Mouse (Mus musculus) spleen, postnatal 0 days (tissue): ENCODE data around the gene Tnpo2. TPM values are rescaled to one million over a fixed set of nuclear protein-coding genes. Genes with fewer than 3 reads are reported as not detected.

ENCODE experiments used
- polyA plus RNA-seq: library from polyadenylated mRNA; unstranded; fragments of >200 nt; fragmentation: Nextera tagmentation; extraction: Ambion mirVana; gene quantifications from 2 replicates; pipeline ENCODE4 v1.2.1, GENCODE M21; 2015

Tnpo2 gene
- 16.3 and 17.1 TPM in 2 replicates for polyA plus RNA-seq

DNA sequence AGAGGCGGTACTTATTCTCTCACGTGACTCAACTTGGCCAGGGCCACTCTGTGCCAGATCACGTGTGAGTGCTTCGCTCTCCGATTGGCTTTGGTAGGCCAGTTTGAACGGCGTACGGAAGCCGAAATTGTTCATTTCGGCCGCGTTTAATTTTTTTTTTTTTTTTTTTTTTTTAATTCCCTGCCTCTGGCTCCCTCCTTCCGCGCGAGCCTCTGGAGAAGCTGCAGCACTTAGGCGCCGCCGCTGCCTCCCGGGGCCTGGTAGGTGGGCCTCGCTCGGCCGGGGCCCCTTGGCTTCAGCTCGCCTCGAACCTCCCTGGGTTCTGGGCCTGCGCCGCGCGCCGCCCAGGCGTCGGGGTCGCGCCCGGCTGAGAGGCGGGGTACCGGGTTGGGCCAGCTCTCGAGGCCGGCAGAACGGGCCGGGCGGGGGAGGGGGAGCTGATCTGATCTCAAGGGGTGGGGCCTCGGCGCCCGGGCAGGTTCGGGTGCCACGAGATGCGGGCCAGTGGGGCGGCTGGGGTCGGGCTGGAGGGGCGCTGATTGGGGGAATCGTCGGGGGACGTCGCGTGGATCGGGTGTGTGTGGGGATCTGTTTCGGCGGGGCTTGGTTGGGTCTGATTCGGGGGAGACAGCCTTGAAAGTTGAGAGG lies at the start of gene Tnpo2:
Gene Tnpo2 (plus strand): TSS at position 198 of the 648 bp plus-strand sequence.

DNA sequence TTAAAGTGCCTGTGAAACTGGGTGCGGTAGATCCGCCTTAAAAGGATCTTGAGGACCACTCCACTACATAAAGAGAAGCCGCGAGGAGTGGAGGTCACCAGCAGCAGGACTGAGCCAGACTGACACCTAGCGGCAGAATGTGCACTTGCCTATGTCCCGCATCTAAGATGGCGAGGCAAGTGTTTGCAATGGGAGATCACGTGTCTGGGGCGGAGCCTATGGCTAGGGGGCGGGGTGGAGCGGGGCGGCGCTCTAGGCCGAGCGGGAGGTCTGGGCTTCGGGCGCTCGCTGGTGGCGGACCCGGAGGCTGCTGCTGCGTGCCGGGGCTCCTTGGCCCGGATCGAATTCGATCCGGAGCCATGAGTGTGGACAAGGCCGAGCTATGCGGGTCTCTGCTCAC lies 46.4 kb upstream of the Tnpo2 start, which contains the start of gene Hook2:
Gene Hook2 (plus strand): TSS at position 255 of the 400 bp plus-strand sequence.

DNA sequence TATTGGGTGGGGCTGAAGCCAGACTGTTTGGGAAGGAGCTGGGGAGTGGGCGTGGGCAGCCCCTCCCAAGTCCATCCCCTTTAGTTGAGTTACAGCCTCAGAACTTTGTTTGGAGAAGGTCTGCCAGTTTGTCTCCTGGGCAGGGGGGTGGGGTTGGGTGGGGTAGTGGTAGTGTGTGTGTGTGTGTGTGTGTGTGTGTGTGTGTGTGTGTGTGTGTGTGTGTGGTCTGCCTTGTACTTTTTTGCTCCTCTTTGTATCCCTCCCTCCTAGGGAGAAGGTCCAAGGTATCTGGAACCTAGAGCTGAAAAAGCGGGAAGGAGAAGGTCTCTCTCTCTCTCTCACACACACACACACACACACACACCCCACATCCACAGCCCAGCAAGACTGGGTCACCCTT lies 22.3 kb upstream of the Tnpo2 start, which contains the start of gene Best2:
Gene Best2 (minus strand): TSS at position 101 of the 400 bp plus-strand sequence.

DNA sequence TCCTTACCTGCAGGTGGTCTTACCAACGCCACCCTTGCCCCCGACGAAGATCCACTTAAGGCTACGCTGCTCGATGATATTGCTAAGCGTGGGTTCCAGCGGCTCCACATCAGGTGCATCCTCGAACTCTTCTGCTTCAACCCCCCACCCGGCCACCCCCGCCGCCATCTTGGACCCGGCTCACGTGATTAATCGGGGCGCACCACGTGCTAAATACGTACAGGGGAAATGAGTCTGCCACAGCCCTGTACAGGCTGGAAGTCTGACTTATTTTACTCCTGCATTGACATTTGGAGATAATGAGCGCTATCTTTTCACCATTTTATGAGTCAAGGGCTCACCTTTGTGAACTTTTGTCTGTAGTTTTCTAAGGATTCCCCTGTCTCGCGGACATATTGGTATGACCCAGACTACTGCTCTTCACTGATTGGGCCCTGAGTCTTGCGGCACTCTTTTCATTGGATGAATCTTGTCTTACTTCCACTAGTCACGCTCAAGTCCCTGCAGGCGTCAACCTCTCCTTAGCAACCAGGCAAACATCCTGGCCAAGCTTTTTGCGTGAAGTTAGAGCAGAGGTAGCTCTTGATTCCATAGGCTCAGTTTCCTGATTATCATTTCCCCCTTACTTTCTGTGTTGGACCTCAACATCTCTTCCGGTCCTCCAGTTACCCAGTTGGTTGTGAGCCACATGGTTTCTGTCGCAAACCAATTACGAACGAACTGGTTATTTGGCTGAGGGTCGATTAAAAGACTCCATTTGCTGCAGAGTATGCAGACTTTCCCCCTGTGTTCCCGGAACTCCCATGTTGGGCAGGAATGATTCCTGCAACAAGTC lies 11.4 kb upstream of the Tnpo2 start, which contains the start of gene Asna1:
Gene Asna1 (minus strand): TSS at position 184 of the 835 bp plus-strand sequence.

DNA sequence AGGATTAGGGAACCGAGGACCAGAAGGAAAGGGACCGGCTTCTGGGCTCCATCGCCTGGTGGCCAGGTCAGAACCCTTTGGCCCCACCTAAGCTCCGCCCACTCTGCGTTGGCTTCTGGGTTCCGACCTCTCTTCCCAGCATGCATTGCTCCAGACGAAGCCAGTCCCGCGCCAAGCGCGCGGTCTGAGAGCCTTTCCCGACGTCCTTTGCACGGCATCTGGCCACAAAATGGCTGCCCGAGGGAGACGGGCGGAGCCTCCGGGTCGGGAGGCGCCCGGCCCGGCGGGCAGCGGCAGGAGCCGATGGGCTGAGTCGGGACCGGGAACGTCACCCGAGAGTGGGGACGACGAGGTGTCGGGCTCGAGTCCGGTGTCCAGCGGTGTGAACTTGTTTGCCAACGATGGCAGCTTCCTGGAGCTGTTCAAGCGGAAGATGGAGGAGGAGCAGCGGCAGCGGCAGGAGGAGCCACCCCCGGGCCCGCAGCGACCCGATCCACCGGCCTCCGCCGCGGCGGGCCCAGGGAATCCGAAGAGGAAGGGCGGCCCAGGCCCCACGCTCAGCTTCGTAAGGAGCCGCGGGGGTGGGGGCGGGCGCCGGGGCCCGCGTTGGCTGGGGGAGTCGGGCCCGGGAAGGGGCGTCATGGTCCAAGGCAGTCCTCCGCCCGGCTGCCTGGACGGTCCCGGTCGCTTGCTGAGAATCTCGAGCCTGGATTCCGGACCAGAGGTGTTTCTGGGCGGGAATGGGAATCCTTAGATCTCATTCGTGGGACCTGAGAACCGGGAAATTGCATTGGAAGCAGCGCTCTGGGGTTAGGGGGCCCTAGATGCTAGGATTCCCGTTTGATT lies 9.8 kb upstream of the Tnpo2 start, which contains the start of gene Trir:
Gene Trir (plus strand): TSS at position 154 of the 846 bp plus-strand sequence.

DNA sequence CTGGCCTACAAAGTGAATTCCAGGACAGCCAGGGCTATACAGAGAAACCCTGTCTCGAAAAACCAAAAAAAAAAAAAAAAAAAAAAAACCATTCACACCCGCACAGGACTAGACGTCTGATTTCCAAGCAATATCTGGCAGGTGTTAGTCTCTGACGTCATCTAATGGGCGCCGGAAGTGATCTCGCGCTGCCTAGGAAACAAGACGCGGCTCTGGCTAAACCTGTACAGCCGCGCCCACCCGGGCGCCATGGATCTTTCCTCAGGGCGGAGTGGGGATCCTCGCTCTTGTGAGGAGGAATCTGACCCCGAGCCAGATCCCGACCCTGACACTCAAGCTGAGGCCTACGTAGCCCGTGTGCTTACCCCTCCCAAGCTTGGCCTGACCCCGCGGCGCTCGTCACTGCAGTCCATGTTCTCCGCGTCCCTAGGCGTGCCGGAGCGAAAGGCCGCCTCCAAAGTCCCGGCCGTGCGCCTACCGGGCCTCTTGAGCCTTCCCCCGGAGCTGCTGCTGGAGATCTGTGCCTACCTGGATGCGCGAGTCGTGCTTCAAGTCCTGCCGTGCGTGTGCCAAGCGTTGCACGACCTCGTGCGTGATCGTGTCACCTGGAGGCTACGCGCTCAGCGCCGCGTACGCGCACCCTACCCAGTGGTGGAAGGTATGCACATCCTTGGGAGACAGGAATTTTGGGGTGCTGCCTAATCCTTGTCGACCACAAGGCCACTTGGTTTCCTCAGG lies 23.3 kb downstream of the Tnpo2 start, which contains the start of gene Fbxw9:
Gene Fbxw9 (plus strand): TSS at position 177 of the 738 bp plus-strand sequence.

DNA sequence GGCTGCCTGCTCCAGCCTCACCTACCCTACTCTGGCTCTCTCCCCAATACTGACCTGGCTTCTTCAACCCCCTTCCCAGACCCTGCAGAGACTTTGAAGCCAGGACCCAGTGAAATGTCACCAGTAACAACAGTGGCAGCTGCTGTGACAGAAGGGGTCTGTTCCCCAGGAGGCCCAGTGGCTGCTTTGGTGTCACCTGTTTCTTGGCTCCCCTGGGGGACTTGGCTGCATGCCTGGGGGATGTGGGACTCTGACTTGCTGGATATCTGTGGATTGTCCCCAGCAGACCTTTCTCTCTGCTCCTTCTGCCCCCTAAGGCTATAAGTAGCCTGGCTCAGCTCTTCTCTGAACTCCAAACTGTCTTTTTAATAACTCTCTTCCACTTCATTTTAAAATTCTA lies 31.3 kb downstream of the Tnpo2 start, which contains the start of gene Gm5741:
Gene Gm5741 (minus strand): TSS at position 1 of the 400 bp plus-strand sequence.

DNA sequence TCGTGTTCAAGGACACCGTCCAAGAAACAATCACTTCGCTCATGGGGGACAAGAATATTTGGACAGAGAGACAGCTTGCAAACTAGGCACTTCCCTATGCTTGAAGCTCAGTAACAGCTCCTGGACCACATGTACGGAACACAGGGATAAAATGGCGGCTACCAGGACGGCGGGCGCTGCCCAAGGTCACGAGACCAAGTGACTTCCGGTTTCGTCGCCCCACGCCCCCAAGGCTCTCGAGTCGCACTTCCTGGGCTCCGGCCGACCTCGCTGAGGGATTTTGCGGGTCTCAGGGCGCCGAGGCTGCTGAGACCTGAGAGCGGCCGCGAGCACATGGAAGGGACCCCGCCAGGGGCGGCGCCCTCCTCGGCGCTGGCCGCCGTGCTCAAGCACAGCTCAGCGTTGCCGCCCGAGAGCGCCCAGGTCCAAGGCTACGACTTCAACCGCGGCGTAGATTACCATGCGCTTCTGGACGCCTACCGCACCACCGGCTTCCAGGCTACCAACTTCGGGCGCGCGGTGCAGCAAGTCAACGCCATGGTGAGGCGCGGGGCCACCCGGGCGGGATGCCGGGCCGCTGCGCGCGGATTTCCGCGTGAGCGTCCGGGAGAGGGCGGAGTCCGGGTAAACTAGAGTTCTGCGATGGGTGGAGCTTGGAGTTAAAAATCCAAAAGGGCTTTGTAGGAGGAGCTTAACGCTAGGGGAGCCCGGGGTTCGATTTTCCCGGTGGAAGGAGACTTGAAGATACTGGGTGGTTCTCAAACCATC lies 35.0 kb downstream of the Tnpo2 start, which contains the start of gene Dhps:
Gene Dhps (plus strand): TSS at position 244 of the 768 bp plus-strand sequence.

DNA sequence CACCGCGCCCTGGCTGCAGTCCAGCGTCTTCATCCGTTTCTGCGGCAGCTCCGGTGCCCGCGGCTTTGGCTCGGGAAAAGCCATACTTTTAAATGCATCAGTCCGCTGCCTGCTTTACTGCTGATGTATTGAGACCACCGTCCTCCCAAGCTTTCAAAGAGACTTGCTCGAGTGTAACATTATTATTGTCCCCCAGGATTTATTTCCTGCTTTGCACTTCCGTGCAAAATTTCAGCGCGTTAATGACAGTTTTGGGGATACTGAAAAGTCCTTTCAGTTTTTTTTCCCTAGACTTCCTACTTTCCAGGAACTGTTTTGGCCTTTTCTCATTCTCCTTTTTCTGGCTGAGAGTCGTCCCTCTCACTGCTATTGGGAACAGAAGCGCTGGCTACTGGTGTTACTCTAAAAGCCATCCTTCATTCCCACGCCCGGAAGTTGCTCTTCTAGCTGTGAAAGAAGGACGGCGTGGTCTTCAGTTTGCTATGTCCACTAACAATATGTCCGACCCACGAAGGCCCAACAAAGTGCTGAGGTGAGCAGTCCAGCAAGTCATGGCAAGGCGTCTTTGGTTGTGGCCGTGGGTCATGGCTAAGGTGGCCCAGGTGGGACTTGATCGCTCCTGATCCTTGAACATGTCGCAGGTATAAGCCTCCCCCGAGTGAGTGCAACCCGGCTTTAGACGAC lies 44.0 kb downstream of the Tnpo2 start, which contains the start of gene Wdr83os:
Gene Wdr83os (plus strand): TSS at position 209 of the 684 bp plus-strand sequence.

DNA sequence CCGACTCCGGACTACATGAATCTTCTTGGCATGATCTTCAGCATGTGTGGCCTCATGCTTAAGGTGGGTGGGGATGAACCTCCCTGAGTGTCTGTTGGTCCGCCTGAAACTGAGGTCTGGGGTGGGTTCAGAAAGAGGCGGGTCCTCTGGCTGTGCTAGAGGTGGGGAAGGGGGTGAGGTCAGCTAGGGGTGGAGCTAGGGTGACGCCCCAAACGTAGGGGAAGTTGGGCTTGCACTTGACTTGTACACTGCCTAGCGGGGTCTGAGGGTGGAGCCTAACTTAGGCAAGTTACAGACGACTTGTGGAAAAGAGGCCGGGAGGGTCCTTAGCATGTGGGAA lies 44.5 kb downstream of the Tnpo2 start, which contains the start of gene Wdr83:
Gene Wdr83 (minus strand): TSS at position 91 of the 340 bp plus-strand sequence.

DNA sequence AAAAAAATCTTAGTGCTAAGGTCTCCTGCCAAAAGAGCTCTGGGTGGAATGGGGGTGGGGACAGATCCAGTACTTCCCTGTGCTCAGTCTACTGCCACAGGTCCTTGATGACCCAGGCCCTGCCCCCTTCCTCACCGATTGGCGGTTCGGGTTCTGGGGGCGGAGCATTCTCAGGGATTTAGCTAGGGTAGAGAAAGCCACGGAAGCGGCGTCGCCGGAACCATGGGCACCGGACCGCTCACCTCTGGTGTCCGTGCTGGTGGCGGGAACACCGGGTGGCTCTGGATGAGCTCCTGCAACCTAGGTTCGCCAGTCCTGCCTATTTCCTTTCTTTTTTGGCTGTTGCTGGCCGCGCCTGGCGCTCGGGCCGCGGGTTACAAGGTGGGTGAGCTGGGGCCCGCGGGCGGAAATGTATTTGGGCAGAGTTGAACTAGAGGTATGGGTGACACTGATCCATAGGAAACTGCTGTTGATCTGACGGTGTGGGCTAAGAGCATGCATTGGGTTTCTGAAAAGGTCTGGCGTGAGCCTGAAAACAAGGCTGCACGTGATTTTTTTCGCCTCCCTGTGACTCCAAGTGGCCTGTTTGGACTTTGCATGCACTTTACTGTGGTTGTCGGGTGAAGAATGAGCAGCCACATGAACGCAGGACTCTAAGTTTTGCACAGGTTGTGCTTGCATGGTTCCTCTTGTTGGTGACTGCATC lies 46.5 kb downstream of the Tnpo2 start, which contains the start of gene Man2b1:
Gene Man2b1 (plus strand): TSS at position 163 of the 706 bp plus-strand sequence.

Other genes starting within 250 kb of the Tnpo2 start
- gene Nfix, start 236.6 kb upstream of the Tnpo2 start, polyA plus RNA-seq: 14.2 and 15.5 TPM in 2 replicates
- 3.4 and 3.7 TPM in 2 replicates for gene Dand5, start 214.1 kb upstream of the Tnpo2 start, polyA plus RNA-seq
- gene Gadd45gip1, start 205.4 kb upstream of the Tnpo2 start, polyA plus RNA-seq: 42.0 and 45.4 TPM in 2 replicates
- 257 and 273 TPM in 2 replicates for gene Rad23a, start 196.2 kb upstream of the Tnpo2 start, polyA plus RNA-seq
- gene Calr, start 190.0 kb upstream of the Tnpo2 start, polyA plus RNA-seq: 262 and 293 TPM in 2 replicates
- gene Farsa, start 179.9 kb upstream of the Tnpo2 start, polyA plus RNA-seq: 63.1 and 64.4 TPM in 2 replicates
- gene Syce2, start 164.8 kb upstream of the Tnpo2 start, polyA plus RNA-seq: 100 and 115 TPM in 2 replicates
- 22.5 and 24.8 TPM in 2 replicates for gene Gcdh, start 143.0 kb upstream of the Tnpo2 start, polyA plus RNA-seq
- gene Klf1, start 135.0 kb upstream of the Tnpo2 start, polyA plus RNA-seq: 323 and 405 TPM in 2 replicates
- gene Dnase2a, start 128.4 kb upstream of the Tnpo2 start, polyA plus RNA-seq: 29.2 TPM in 2 replicates
- 0.22 and 0.30 TPM in 2 replicates for gene Mast1, start 99.6 kb upstream of the Tnpo2 start, polyA plus RNA-seq
- gene Rtbdn, start 89.9 kb upstream of the Tnpo2 start, polyA plus RNA-seq: 0.19 TPM in 1 of 2 replicates, not detected in the other
- not detected in 2 replicates for gene Gm49661, start 67.5 kb upstream of the Tnpo2 start, polyA plus RNA-seq
- gene Prdx2, start 67.3 kb upstream of the Tnpo2 start, polyA plus RNA-seq: 1,795 and 2,054 TPM in 2 replicates
- gene Rnaseh2a, start 67.1 kb upstream of the Tnpo2 start, polyA plus RNA-seq: 139 and 165 TPM in 2 replicates
- 22.6 and 26.1 TPM in 2 replicates for gene Junb, start 58.2 kb upstream of the Tnpo2 start, polyA plus RNA-seq
- gene Hook2, start 46.3 kb upstream of the Tnpo2 start, polyA plus RNA-seq: 5.2 and 5.7 TPM in 2 replicates
- 0.08 TPM in 1 of 2 replicates, not detected in the other for gene Best2, start 22.4 kb upstream of the Tnpo2 start, polyA plus RNA-seq
- 59.9 and 62.1 TPM in 2 replicates for gene Asna1, start 11.6 kb upstream of the Tnpo2 start, polyA plus RNA-seq
- 96.0 and 106 TPM in 2 replicates for gene Trir, start 10.1 kb upstream of the Tnpo2 start, polyA plus RNA-seq
- gene Fbxw9, start 23.1 kb downstream of the Tnpo2 start, polyA plus RNA-seq: 7.7 and 11.9 TPM in 2 replicates
- gene Gm5741, start 31.1 kb downstream of the Tnpo2 start, polyA plus RNA-seq: 0.51 TPM in 1 of 2 replicates, not detected in the other
- gene Dhps, start 34.8 kb downstream of the Tnpo2 start, polyA plus RNA-seq: 34.8 and 37.4 TPM in 2 replicates
- gene Wdr83os, start 43.8 kb downstream of the Tnpo2 start, polyA plus RNA-seq: 100 and 103 TPM in 2 replicates
- gene Wdr83, start 44.4 kb downstream of the Tnpo2 start, polyA plus RNA-seq: 28.5 and 33.2 TPM in 2 replicates
- gene Man2b1, start 46.4 kb downstream of the Tnpo2 start, polyA plus RNA-seq: 41.9 and 56.5 TPM in 2 replicates
- gene Zfp791, start 86.2 kb downstream of the Tnpo2 start, polyA plus RNA-seq: 0.40 and 0.47 TPM in 2 replicates
- gene Cks1brt, start 115.0 kb downstream of the Tnpo2 start, polyA plus RNA-seq: not detected in 2 replicates
- not detected in 2 replicates for gene Olfr371, start 189.1 kb downstream of the Tnpo2 start, polyA plus RNA-seq